Mouse (Mus musculus) heart, postnatal 0 days (tissue): ENCODE data around the gene Usp40. TPM values are rescaled to one million over a fixed set of nuclear protein-coding genes. Genes with fewer than 3 reads are reported as not detected.

Source experiments
- ATAC-seq: fragments of 200-750 bp; cut with Nextera tagmentation; 2 replicates; pipeline ENCODE4 v1.8.0; 2017; ENCODE audit warnings: low read depth, moderate number of reproducible peaks, moderate library complexity; ENCODE audit not compliant: insufficient read depth
- DNase-seq: peaks from one replicate; pipeline ENCODE4 v3.0.0-alpha.2; 2016; ENCODE audit warnings: low spot score
- H3K27ac ChIP-seq: fragments of 300-500 bp; sonication (generic); 2 replicates; pipeline ENCODE4 v1.5.1; 2014; ENCODE audit warnings: low read depth, mild to moderate bottlenecking
- H3K27me3 ChIP-seq: fragments of 300-500 bp; sonication (generic); 2 replicates; pipeline ENCODE4 v1.6.1; 2014; ENCODE audit warnings: low read length, mixed read lengths; ENCODE audit not compliant: control insufficient read depth, insufficient read depth
- H3K36me3 ChIP-seq: fragments of 300-500 bp; sonication (generic); replicated peaks from 2 replicates; pipeline ENCODE4 v1.6.1; 2014; ENCODE audit warnings: low read length, mixed read lengths; ENCODE audit not compliant: control insufficient read depth, insufficient read depth
- H3K4me1 ChIP-seq: fragments of 300-500 bp; sonication (generic); 2 replicates; pipeline ENCODE4 v1.6.1; 2014; ENCODE audit warnings: antibody characterized with exemption; ENCODE audit not compliant: control insufficient read depth, insufficient read depth
- H3K4me2 ChIP-seq: fragments of 300-500 bp; sonication (generic); 2 replicates; pipeline ENCODE4 v1.6.1; 2014; ENCODE audit warnings: low read depth, mild to moderate bottlenecking, low read length, moderate library complexity
- H3K4me3 ChIP-seq: fragments of 300-500 bp; sonication (generic); 2 replicates; pipeline ENCODE4 v1.5.1; 2014; ENCODE audit warnings: low read depth, low read length
- H3K9ac ChIP-seq: fragments of 300-500 bp; sonication (generic); replicated peaks from 2 replicates; pipeline ENCODE4 v1.6.1; 2014; ENCODE audit warnings: low read depth, low read length, mixed read lengths
- H3K9me3 ChIP-seq: fragments of 300-500 bp; sonication (generic); replicated peaks from 2 replicates; pipeline ENCODE4 v1.6.1; 2016; ENCODE audit warnings: low read length; ENCODE audit not compliant: control insufficient read depth
- CTCF ChIP-seq: IDR thresholded peaks from 2 replicates; pipeline ENCODE4 v1.5.1; 2016; ENCODE audit warnings: antibody characterized with exemption, control low read depth, low read depth
- EP300 ChIP-seq: IDR thresholded peaks from 2 replicates; pipeline ENCODE4 v1.6.1; 2016; ENCODE audit warnings: antibody characterized with exemption, low read depth
- WGBS: fragments of 180-500 bp; shearing (Covaris S2); extraction: QIAGEN DNeasy Blood & Tissue Kit; methylation state at CpG from one replicate; pipeline ENCODE4 v1.1.7; 2014; 5-methylcytosine and 5-hydroxymethylcytosine counted together
- polyA plus RNA-seq: library from polyadenylated mRNA; unstranded; fragments of >200 nt; fragmentation: Nextera tagmentation; extraction: Ambion mirVana; gene quantifications from 2 replicates; pipeline ENCODE4 v1.2.1, GENCODE M21; 2015
- total RNA-seq: library from RNA; depleted of rRNA; stranded (reverse); fragments of >200 nt; gene quantifications from 2 replicates; pipeline ENCODE4 v1.2.3, GENCODE M21; 2014; ENCODE audit warnings: low replicate concordance

The Usp40 gene
- total and polyA plus RNA-seq, 2 experiments from 2014 or later = 18.6 to 27.4 TPM

DNA sequence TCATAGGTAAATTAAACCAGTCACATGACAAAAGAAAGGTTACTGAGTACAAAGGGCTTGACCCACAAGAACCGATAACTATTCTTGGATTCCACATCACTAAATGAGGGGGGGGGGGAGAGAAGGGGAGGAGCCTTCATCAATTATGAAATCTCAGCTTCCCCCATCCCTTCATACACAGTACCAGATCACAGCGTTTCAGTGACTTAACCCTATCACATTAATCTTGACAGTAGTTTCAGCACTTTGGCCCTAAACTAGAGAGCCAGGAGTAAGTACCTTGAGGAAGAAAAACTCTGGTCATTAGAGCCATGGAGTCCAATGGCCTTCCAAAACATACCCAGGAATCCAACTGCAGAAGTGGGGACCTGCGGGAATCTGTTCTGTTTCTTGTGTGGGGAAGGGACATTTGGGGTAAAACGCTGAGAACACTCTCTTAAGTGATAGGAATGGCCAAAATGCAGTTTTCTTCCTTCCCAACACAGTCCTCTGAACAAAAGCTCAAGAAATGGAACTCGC is 600 bp downstream of the Usp40 start:
- Histone ChIP-seq H3K4me2 (peak overlapping the region; percentile 64), H3K36me3 (peaks cover 18% of the 10 kb centered on the region), H3K9ac (peak overlapping the region; percentile 85), H3K27me3 (no peaks in the 10 kb centered on the region), H3K4me3 (peak overlapping the region; percentile 64), H3K27ac (peak overlapping the region; percentile 83), H3K9me3 (no peaks in the 10 kb centered on the region), H3K4me1 (peaks cover 8% of the 10 kb centered on the region)
- ATAC-seq (peak; percentile 37; the same call in 1 of the 2 replicates), DNase-seq (no peak)
- WGBS = 3% methylated on average over 5 of the region's 5 CpGs
- TF ChIP-seq EP300 (no peak), CTCF (no peak)

DNA sequence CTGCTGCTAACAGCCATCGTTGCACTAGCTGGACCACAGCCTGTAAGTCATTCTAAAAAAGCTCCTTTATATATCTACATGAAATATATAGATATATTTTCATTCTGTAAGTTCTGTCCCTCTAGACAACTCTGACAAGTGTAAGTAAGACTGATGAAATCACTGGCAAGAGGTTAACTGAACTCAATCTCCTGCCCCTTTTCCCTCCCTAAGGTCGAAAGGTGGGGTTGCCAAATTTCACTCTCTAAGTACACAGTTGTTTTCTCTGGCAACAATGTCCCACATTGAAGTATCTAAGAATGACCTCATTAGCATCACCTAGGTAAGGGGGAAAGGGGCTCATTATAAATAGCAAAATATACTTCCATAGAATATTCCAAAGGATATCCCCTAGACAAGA is 15.6 kb downstream of the Usp40 start:
- no peaks in the 10 kb centered on the region for H3K4me1 ChIP-seq
- no peaks in the 10 kb centered on the region for H3K9me3 ChIP-seq
- H3K4me2 ChIP-seq = no peak overlapping the region
- H3K9ac ChIP-seq = no peak overlapping the region
- H3K27me3 ChIP-seq = no peaks in the 10 kb centered on the region
- DNase-seq = no peak
- no peak for TF ChIP-seq EP300
- no peak for TF ChIP-seq CTCF
- ATAC-seq = no peak
- no peak overlapping the region for H3K4me3 ChIP-seq
- H3K36me3 ChIP-seq = peaks cover 75% of the 10 kb centered on the region
- 94% methylated on average over 2 of the region's 2 CpGs for WGBS
- H3K27ac ChIP-seq = no peak overlapping the region

DNA sequence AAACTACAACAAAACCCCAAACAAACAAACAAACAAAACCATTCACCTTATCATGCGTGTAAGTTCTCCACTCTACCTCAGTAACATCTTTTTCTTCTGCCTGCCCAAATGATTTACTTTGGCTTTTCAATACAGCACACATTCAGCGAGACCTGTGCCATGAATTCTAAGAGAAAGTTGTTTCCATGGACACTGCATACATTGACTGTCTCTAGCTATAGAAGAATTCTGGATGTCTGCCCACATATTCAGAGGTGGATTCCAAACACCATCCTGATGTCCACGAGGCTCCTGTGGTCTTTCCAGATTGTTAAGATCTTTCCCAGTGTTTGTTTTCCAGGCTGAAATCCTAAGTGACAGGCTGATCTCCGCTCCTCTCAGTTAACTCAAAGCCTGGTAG is 26.1 kb downstream of the Usp40 start:
- H3K9ac ChIP-seq = no peak overlapping the region
- no peak for DNase-seq
- 83% methylated on average over 4 of the region's 4 CpGs for WGBS
- H3K27ac ChIP-seq = no peak overlapping the region
- H3K4me2 ChIP-seq = no peak overlapping the region
- H3K27me3 ChIP-seq = no peaks in the 10 kb centered on the region
- no peak for ATAC-seq
- no peaks in the 10 kb centered on the region for H3K4me1 ChIP-seq
- H3K4me3 ChIP-seq = no peak overlapping the region
- peaks cover 85% of the 10 kb centered on the region for H3K36me3 ChIP-seq
- no peaks in the 10 kb centered on the region for H3K9me3 ChIP-seq
- no peak for TF ChIP-seq EP300
- TF ChIP-seq CTCF = no peak

DNA sequence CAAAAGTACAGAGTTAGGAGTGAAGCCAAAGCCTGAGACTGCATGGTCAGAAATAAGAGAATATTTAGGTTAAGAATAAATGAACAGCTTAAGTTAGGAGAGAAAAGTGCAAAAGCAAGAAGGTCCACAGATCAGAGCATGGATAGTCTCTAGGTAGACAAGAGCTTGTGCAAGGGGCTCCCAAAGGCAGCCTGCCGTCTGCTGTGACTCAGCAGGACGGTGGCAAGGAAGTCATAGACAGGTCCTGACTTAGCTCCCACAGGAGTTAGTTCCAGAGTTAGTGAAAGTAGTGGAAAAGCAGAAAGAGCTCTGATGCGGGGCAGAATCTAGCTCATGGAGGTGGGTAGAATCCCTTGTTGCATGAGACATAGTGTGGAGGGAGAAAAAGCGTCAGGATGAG is 38.0 kb downstream of the Usp40 start:
- Histone ChIP-seq H3K27ac (no peak overlapping the region), H3K4me1 (no peaks in the 10 kb centered on the region), H3K4me3 (no peak overlapping the region), H3K4me2 (no peak overlapping the region), H3K9me3 (no peaks in the 10 kb centered on the region), H3K9ac (no peak overlapping the region), H3K27me3 (no peaks in the 10 kb centered on the region), H3K36me3 (peaks cover 65% of the 10 kb centered on the region)
- DNase-seq (no peak), ATAC-seq (no peak)
- 75% methylated on average over 4 of the region's 4 CpGs for WGBS
- TF ChIP-seq CTCF (no peak), EP300 (no peak)

DNA sequence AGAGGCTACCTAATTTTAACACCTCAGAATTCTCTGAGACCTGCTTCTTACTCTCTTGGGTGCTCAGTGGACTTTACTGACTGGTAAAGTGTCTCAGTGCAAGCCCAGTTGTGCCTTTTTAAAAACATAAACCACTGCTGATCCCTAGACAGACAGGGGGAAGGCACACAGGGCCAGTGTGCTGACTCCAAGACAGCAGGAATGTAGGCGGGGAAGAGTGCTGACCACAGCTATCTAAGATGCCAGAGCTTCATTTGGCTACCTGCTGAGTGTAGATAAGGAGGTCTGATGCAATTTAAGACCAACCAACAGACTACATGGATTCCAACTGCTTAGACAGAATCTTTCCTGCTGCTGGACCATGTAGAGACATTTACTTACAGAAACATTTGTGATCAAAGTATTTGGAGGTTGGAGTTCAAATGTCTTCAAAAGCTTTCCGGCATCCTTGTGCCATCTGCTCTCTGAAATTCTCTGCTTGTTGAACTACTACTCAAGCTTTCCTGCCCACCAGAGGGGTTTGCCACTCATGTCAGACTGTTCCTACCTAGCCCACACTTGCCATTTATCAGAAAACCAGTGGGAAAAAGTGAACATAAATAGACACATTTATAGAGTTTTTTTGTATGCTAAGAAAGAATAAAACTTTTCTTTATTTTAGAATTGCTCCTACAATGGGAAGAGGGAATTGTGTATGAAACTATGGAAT is 46.7 kb downstream of the Usp40 start:
- Histone ChIP-seq H3K9me3 (no peaks in the 10 kb centered on the region), H3K27ac (no peak overlapping the region), H3K36me3 (peaks cover 72% of the 10 kb centered on the region), H3K27me3 (no peaks in the 10 kb centered on the region), H3K9ac (no peak overlapping the region), H3K4me3 (no peak overlapping the region), H3K4me1 (0 out of 2 replicates have a peak, but pooled peaks cover 4% of the 10 kb centered on the region), H3K4me2 (no peak overlapping the region)
- ATAC-seq = no peak
- 63% methylated on average over 2 of the region's 2 CpGs for WGBS
- DNase-seq = no peak
- TF ChIP-seq EP300 = no peak
- TF ChIP-seq CTCF = no peak

DNA sequence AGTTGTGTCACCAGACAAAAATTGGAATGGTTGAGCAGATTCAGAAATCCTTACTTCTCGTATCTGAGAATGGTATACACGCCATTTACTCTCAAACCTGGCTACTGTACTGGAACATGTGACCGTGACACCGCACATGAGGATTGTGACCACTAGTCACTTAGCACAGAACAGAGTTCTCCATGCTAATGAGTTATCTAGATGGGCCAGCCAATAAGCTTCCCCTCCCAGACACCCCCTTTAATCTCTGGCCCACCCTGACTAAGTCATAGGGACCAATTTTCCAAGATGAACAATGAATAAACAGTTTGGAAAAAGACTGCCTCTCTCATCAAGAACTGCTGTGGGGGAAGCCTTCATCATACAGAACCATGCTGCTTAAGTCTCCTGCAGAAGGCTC is 47.6 kb downstream of the Usp40 start:
- Histone ChIP-seq H3K36me3 (peaks cover 73% of the 10 kb centered on the region), H3K9ac (no peak overlapping the region), H3K27ac (no peak overlapping the region), H3K4me2 (no peak overlapping the region), H3K27me3 (no peaks in the 10 kb centered on the region), H3K9me3 (no peaks in the 10 kb centered on the region), H3K4me1 (0 out of 2 replicates have a peak, but pooled peaks cover 4% of the 10 kb centered on the region), H3K4me3 (no peak overlapping the region)
- no peak for TF ChIP-seq EP300
- no peak for TF ChIP-seq CTCF
- DNase-seq (no peak), ATAC-seq (no peak)
- WGBS = 88% methylated on average over 4 of the region's 4 CpGs
